Mouse (Mus musculus) E14TG2a.4 (cell line): ENCODE measurements around the gene Gm10642.

ENCODE experiments used
- H3K27me3 ChIP-seq: 2 replicates; pipeline ENCODE4 v1.6.1; 2014; ENCODE audit warnings: low read length, control low read depth; ENCODE audit not compliant: insufficient read depth
- H3K36me3 ChIP-seq: 2 replicates; pipeline ENCODE4 v1.6.1; 2014; ENCODE audit warnings: low read length, control low read depth; ENCODE audit not compliant: insufficient read depth
- H3K4me1 ChIP-seq: replicated peaks from 2 replicates; pipeline ENCODE4 v1.6.1; 2014; ENCODE audit warnings: low read depth, low read length, control low read depth
- H3K4me3 ChIP-seq: replicated peaks from 2 replicates; pipeline ENCODE4 v1.5.1; 2014; ENCODE audit warnings: mild to moderate bottlenecking, low read length
- H3K9me3 ChIP-seq: 2 replicates; pipeline ENCODE4 v1.6.1; 2014; ENCODE audit warnings: low read length, control low read depth
- CTCF ChIP-seq: conservative IDR thresholded peaks from 2 replicates; pipeline ENCODE4 v1.5.1; 2014; ENCODE audit warnings: low read length
- NANOG ChIP-seq: IDR thresholded peaks from 2 replicates; pipeline ENCODE4 v1.6.1; 2014; ENCODE audit warnings: borderline replicate concordance, low read length, mixed read lengths
- POU5F1 ChIP-seq: IDR thresholded peaks from 2 replicates; pipeline ENCODE4 v1.6.1; 2014; ENCODE audit warnings: low read length, borderline replicate concordance

Gm10642 gene

DNA sequence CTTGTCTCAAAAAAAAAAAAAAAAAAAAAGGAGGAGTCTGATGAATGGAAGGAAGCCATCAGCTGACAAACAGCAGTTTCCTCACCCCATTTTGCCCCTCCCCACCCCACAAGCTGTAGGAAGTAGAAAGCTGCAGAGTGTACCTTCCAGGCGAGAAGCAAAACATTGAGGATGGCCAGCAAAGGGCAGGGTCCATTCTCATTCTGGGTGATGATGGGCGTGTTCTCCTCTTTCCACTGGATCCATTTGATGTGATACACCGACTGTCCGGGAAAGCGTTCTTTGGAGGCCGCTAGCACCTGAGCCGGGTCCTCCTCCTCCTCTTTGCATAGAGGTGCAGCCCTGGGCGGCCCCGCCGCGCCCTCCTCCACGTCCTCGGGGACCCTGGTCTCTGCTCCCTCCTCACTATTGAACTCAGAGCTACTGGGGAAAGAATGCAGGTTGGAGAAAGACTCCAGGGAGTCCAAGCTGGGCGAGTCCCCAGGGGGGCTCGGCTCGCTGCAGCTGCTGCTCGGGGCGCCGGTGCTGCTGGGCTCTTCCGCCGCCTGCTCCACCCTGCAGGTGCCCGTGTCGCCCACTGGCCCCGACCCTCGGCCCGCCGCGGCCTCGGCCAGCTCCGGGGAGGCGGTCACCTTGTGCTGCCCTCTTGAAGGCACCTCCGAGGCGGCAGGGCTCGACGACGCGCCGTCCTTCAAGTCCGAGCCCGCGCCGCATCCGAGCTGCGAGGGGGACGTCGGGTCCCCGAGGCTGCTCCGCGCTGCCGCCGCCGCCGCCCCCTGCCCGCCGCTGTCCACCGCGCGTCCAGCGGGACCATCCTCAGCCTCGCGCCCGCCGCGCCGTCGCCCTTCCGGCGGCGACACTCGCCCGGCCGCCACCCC, at the start of gene Gm10642:
Gm10642 (plus strand) TSS at position 122 of the 878 bp plus-strand sequence.
- H3K36me3 ChIP-seq = no peaks in the 10 kb centered on the region
- peaks cover 6% of the 10 kb centered on the region; the same call in 1 of the 2 replicates for H3K4me1 ChIP-seq
- peak within 1 kb of the TSS; percentile 92 for H3K4me3 ChIP-seq
- TF ChIP-seq POU5F1 (no peak), CTCF (no peak), NANOG (no peak)
- no peaks in the 10 kb centered on the region for H3K9me3 ChIP-seq
- H3K27me3 ChIP-seq = peaks cover 21% of the 10 kb centered on the region

DNA sequence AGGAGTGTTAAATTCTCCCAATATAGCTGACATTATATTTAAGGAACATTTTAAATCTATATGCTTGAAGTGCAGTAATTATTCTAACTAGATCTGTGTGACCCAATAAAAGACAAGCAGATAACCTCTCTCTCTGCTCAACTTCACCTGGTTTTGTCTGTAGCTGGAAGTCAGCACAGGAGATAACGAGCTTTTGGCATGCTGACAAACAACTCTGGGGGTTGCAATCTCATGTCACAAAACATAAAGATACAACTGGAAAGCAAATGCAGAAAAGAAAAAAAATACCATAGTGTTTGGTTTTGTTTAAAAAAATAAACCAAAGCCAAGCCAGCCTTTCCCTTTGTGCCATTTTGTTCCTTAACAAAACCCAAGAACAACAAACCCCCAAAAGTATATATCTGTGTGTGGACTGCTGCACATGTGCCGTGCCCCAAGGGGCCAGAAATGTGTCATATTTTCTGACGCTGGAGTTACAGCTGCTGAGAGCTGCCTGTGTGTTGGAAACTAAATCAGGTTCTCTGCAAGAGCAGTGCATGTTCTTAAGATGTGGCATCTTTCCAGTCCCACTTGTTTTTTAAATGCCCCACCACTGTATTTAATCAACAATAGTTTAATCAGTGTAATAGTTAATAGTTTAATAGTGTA, 44.9 kb upstream of the Gm10642 start:
- Histone ChIP-seq H3K4me1 (no peaks in the 10 kb centered on the region), H3K36me3 (no peaks in the 10 kb centered on the region), H3K4me3 (no peak overlapping the region), H3K27me3 (no peaks in the 10 kb centered on the region), H3K9me3 (no peaks in the 10 kb centered on the region)
- TF ChIP-seq CTCF (no peak), POU5F1 (no peak), NANOG (no peak)

DNA sequence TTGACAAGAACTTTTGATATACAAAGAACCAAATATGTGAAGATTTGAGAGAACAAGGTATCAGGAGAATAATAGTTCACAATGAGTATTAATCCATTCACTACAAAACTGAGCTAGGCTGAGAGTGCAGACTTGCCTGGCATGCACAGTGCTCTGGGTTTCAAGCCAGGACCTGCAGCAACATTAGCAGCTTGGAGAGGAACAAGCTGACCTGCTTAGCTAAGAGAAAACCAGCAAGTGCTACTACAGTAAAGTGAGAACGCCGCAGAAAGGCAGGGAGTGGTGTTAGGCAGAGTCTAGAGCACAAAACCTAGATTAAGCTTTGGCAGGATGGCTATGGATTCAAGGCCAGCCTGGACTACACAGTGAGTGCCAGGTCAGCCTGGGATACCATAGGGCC, 26.3 kb upstream of the Gm10642 start:
- Histone ChIP-seq H3K4me1 (0 out of 2 replicates have a peak, but pooled peaks cover 4% of the 10 kb centered on the region), H3K4me3 (no peak overlapping the region), H3K27me3 (no peaks in the 10 kb centered on the region), H3K36me3 (no peaks in the 10 kb centered on the region), H3K9me3 (no peaks in the 10 kb centered on the region)
- no peak for TF ChIP-seq CTCF
- TF ChIP-seq POU5F1 = no peak
- TF ChIP-seq NANOG = no peak

DNA sequence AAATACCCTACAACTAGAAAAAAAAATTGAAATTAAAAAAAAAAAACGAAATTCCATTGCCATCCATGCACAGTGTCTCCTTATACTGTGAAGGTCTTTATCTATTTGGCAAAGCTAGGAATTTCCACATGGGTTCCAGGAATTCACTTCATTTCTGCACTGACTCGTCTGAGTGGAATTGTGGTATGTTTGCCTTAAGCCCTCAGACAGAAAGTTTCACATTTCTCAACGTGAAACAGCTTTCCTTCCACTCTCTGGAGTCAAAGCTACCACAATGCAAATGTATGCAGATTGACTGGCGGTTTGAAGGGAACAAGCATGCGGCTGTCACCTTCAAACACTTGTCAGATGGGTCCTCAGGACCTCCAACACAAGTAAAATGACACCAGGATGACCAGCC, 24.4 kb upstream of the Gm10642 start:
- no peak for TF ChIP-seq NANOG
- TF ChIP-seq CTCF = no peak
- TF ChIP-seq POU5F1 = no peak

DNA sequence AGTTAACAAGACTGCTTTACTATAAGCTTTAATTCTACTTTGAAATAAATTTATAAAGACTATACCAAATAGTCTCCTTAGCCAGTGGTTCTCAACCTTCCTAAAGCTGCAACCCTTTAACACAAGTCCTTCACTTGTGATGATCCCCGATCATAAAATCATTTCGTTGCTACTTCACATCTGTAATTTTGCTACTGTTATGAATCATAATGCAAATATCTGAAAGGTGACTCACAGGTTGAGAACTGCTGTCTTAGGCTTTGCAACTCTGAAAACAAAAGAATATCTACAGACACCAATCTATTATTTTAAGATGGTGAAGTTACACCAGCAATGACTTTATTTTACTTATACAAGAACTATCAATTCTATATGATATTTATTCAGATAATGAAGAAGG, 19.3 kb upstream of the Gm10642 start:
- H3K4me1 ChIP-seq = 0 out of 2 replicates have a peak, but pooled peaks cover 1% of the 10 kb centered on the region
- no peak overlapping the region for H3K4me3 ChIP-seq
- H3K27me3 ChIP-seq = no peaks in the 10 kb centered on the region
- H3K9me3 ChIP-seq = peaks cover 2% of the 10 kb centered on the region
- TF ChIP-seq NANOG (no peak), CTCF (no peak)
- H3K36me3 ChIP-seq = no peaks in the 10 kb centered on the region

More for the DNA sequence above, 24.4 kb upstream of the Gm10642 start:
- Histone ChIP-seq H3K27me3 (no peaks in the 10 kb centered on the region), H3K4me1 (0 out of 2 replicates have a peak, but pooled peaks cover 4% of the 10 kb centered on the region), H3K36me3 (no peaks in the 10 kb centered on the region), H3K4me3 (no peak overlapping the region), H3K9me3 (no peaks in the 10 kb centered on the region)

DNA sequence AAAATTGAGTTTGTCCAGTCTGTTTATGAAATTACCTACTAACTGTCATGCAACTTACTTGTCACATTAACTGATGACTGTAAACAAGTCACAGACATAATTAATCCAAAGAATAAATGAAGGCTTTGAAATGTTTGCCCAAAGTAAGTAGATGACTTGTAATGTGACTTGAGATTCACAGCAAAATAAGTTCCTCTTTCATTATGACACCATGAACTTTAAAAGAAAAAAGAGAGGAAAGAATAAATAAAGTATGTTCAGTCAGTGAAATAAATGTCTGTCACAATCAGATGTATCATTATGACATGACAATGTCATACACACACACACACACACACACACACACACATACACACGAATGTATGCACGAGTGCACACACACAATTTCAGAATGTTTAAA, 5.8 kb upstream of the Gm10642 start:
- TF ChIP-seq NANOG (no peak), POU5F1 (no peak), CTCF (no peak)
- Histone ChIP-seq H3K4me3 (no peak overlapping the region), H3K27me3 (peaks cover 12% of the 10 kb centered on the region), H3K4me1 (no peaks in the 10 kb centered on the region), H3K9me3 (no peaks in the 10 kb centered on the region), H3K36me3 (no peaks in the 10 kb centered on the region)

DNA sequence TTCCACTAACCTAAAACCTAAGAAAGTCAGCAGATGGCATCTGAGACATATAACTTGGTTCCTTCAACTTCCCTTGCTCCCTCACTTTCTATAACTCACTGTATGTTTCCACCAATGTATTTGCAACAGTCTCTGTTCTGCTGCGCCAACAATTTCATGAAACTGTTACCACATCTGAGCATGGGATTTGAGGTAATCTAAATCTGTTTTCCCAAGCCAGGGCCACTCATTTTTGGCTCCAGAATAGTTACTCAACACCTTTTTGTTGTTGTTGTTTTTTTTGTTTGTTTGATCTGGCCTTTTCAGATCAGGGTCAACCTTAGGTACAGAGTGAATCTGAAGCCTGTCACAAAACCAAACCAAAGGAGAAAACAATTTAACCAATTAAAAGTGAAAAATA, 5.1 kb upstream of the Gm10642 start:
- peaks cover under 1% of the 10 kb centered on the region; the same call in 1 of the 2 replicates for H3K4me1 ChIP-seq
- H3K9me3 ChIP-seq = no peaks in the 10 kb centered on the region
- H3K4me3 ChIP-seq = no peak overlapping the region
- TF ChIP-seq CTCF = no peak
- no peak for TF ChIP-seq POU5F1
- peaks cover 14% of the 10 kb centered on the region for H3K27me3 ChIP-seq
- H3K36me3 ChIP-seq = no peaks in the 10 kb centered on the region

DNA sequence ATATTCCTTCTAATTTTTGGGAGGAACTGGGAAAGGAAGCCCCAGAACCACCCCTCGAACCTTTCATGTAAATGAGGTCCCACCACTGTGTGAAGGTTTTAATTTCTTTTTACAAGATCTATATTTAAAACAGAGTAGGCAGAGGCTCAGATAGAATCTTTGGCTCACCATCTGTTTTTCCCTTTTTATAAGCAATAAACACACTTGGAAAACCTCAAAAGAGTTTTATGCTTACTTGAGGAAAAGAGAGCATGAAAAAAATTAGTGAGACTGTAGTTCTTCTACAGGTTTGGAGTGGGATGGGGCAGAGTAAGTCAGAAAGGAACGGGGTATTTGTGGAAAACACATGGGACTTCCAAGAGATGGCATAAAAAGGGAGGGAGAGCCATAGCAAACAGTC, 3.8 kb upstream of the Gm10642 start:
- TF ChIP-seq CTCF (no peak), POU5F1 (no peak), NANOG (no peak)
- Histone ChIP-seq H3K4me3 (no peak overlapping the region), H3K36me3 (no peaks in the 10 kb centered on the region), H3K27me3 (peaks cover 21% of the 10 kb centered on the region), H3K9me3 (no peaks in the 10 kb centered on the region), H3K4me1 (peaks cover 3% of the 10 kb centered on the region; the same call in 1 of the 2 replicates)
